Mouse (Mus musculus): ENCODE results near the gene Ctc1. TPM values are rescaled to one million over a fixed set of nuclear protein-coding genes. Genes with fewer than 3 reads are reported as not detected.
A peak's percentile ranks its signal among the peaks of the same experiment; 100 is the strongest.

The Ctc1 gene
- polyA plus RNA-seq, 1 experiment from 2014 or later = 82.4 TPM

- no peak for DNase-seq (ENCODE audit: low spot score)
- Histone ChIP-seq H3K4me3 (no peak overlapping the region), H3K9me3 (replicated peaks) (no peaks in the 10 kb centered on the region), H3K4me1 (peaks cover 16% of the 10 kb centered on the region), H3K36me3 (no peaks in the 10 kb centered on the region), H3K27me3 (ENCODE audit: low read depth, poor library complexity, severe bottlenecking) (no peaks in the 10 kb centered on the region), H3K27ac (replicated peaks) (no peak overlapping the region)
- WGBS = 87% methylated on average over 9 of the region's 9 CpGs
Observed at GRCm38 (mm10) chr11:69077316-69077715, 61.6 kb downstream of the Ctc1 start.

- Histone ChIP-seq H3K27ac (replicated peaks) (no peak overlapping the region), H3K9me3 (replicated peaks) (no peaks in the 10 kb centered on the region), H3K36me3 (no peaks in the 10 kb centered on the region), H3K27me3 (ENCODE audit: low read depth, poor library complexity, severe bottlenecking) (no peaks in the 10 kb centered on the region), H3K4me3 (no peak overlapping the region), H3K4me1 (peaks cover 10% of the 10 kb centered on the region)
- WGBS = 82% methylated on average over 6 of the region's 6 CpGs
- DNase-seq (ENCODE audit: low spot score) = no peak
Observed at GRCm38 (mm10) chr11:69078041-69078440, 62.3 kb downstream of the Ctc1 start.

GRCm38 (mm10) chr11:69078805-69079438 lies 63.2 kb downstream of the Ctc1 start:
- Histone ChIP-seq H3K27me3 (ENCODE audit: low read depth, poor library complexity, severe bottlenecking) (no peaks in the 10 kb centered on the region), H3K4me3 (no peak overlapping the region), H3K27ac (replicated peaks) (no peak overlapping the region), H3K36me3 (no peaks in the 10 kb centered on the region), H3K9me3 (replicated peaks) (no peaks in the 10 kb centered on the region), H3K4me1 (peaks cover 10% of the 10 kb centered on the region)
- 91% methylated on average over 5 of the region's 5 CpGs for WGBS
- DNase-seq (ENCODE audit: low spot score) = no peak

GRCm38 (mm10) chr11:69080102-69080854 lies 64.6 kb downstream of the Ctc1 start:
- DNase-seq (ENCODE audit: low spot score) = no peak
- 89% methylated on average over 15 of the region's 15 CpGs for WGBS
- no peaks in the 10 kb centered on the region for H3K4me1 ChIP-seq

GRCm38 (mm10) chr11:69080855-69081222 lies 65.1 kb downstream of the Ctc1 start:
- no peaks in the 10 kb centered on the region for H3K36me3 ChIP-seq
- H3K4me3 ChIP-seq = no peak overlapping the region
- no peak for DNase-seq (ENCODE audit: low spot score)
- 87% methylated on average over 8 of the region's 8 CpGs for WGBS
- H3K27me3 ChIP-seq (ENCODE audit: low read depth, poor library complexity, severe bottlenecking) = no peaks in the 10 kb centered on the region
- H3K4me1 ChIP-seq = no peaks in the 10 kb centered on the region; the same call in 1 of the 2 replicates
- no peak overlapping the region for H3K27ac ChIP-seq (replicated peaks)
- no peaks in the 10 kb centered on the region for H3K9me3 ChIP-seq (replicated peaks)

More at GRCm38 (mm10) chr11:69080102-69080854, 64.6 kb downstream of the Ctc1 start:
- Histone ChIP-seq H3K27me3 (ENCODE audit: low read depth, poor library complexity, severe bottlenecking) (no peaks in the 10 kb centered on the region), H3K4me3 (no peak overlapping the region), H3K36me3 (no peaks in the 10 kb centered on the region), H3K9me3 (replicated peaks) (no peaks in the 10 kb centered on the region), H3K27ac (replicated peaks) (no peak overlapping the region)

DNA sequence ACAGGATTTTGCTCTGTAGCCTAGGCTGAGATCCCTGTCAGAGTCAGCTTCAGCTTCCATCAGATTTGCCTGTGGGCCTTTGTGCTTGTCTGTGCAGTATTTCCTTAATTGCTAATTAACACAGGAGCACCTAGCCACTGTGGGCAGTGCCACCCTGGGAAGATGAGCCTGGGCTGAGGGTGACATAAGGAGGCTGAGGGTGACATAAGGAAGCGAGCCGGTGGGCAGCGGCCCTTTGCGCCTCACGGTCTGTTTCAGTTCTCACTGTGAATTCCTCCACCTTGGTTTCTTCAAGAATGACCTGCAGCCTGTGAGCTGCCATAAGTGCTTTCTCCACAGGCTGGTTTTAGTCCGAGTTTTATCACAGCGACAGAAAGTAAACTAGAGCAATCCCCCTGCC lies 65.9 kb downstream of the Ctc1 start:
- H3K27me3 ChIP-seq (ENCODE audit: low read depth, poor library complexity, severe bottlenecking) = no peaks in the 10 kb centered on the region
- H3K4me1 ChIP-seq = no peaks in the 10 kb centered on the region; the same call in 1 of the 2 replicates
- no peaks in the 10 kb centered on the region for H3K9me3 ChIP-seq (replicated peaks)
- 93% methylated on average over 7 of the region's 7 CpGs for WGBS
- H3K27ac ChIP-seq (replicated peaks) = no peak overlapping the region
- H3K36me3 ChIP-seq = no peaks in the 10 kb centered on the region
- no peak for DNase-seq (ENCODE audit: low spot score)
- no peak overlapping the region for H3K4me3 ChIP-seq

- no peak overlapping the region for H3K27ac ChIP-seq (replicated peaks)
- H3K36me3 ChIP-seq = peaks cover 12% of the 10 kb centered on the region
- no peaks in the 10 kb centered on the region for H3K27me3 ChIP-seq (ENCODE audit: low read depth, poor library complexity, severe bottlenecking)
- H3K9me3 ChIP-seq (replicated peaks) = no peaks in the 10 kb centered on the region
- peaks cover 38% of the 10 kb centered on the region for H3K4me1 ChIP-seq
- no peak for DNase-seq (ENCODE audit: low spot score)
- 63% methylated on average over 6 of the region's 6 CpGs for WGBS
- no peak overlapping the region for H3K4me3 ChIP-seq
Observed at GRCm38 (mm10) chr11:69085608-69086007, 69.9 kb downstream of the Ctc1 start.

Small RNA genes lying within 50 kb of the gene (microRNA-seq; reads per million reads assigned to microRNA genes)
- gene Mir3062 = 11.4 reads per million, percentile 23 among the genes with 10 or more reads in this experiment

Other genes with a start within 250 kb of the Ctc1 start
- 55.2 and 60.3 TPM in 2 replicates for gene Ndel1, start 144.1 kb upstream of the Ctc1 start, polyA plus RNA-seq (2016; fragmentation: Nextera tagmentation; extraction: Ambion mirVana)
- 0.04 and 0.05 TPM in 2 replicates for gene Rnf222, start 127.4 kb upstream of the Ctc1 start, polyA plus RNA-seq (2016; fragmentation: Nextera tagmentation; extraction: Ambion mirVana)
- 856 and 1,017 TPM in 2 replicates for gene Rpl26, start 114.3 kb upstream of the Ctc1 start, polyA plus RNA-seq (2016; fragmentation: Nextera tagmentation; extraction: Ambion mirVana)
- not detected in 2 replicates for gene Odf4, start 88.8 kb upstream of the Ctc1 start, polyA plus RNA-seq (2016; fragmentation: Nextera tagmentation; extraction: Ambion mirVana)
- gene Arhgef15, start 58.4 kb upstream of the Ctc1 start, polyA plus RNA-seq (2016; fragmentation: Nextera tagmentation; extraction: Ambion mirVana) = 6.4 and 6.6 TPM in 2 replicates
- gene Slc25a35, start 47.8 kb upstream of the Ctc1 start, polyA plus RNA-seq (2016; fragmentation: Nextera tagmentation; extraction: Ambion mirVana) = 2.0 and 2.1 TPM in 2 replicates
- 68.4 and 84.6 TPM in 2 replicates for gene Rangrf, start 40.7 kb upstream of the Ctc1 start, polyA plus RNA-seq (2016; fragmentation: Nextera tagmentation; extraction: Ambion mirVana)
- gene Pfas, start 7.5 kb upstream of the Ctc1 start, polyA plus RNA-seq (2016; fragmentation: Nextera tagmentation; extraction: Ambion mirVana) = 57.8 and 59.2 TPM in 2 replicates
- 218 and 239 TPM in 2 replicates for gene Aurkb, start 29.7 kb downstream of the Ctc1 start, polyA plus RNA-seq (2016; fragmentation: Nextera tagmentation; extraction: Ambion mirVana)
- 6.9 and 8.7 TPM in 2 replicates for gene Borcs6, start 43.8 kb downstream of the Ctc1 start, polyA plus RNA-seq (2016; fragmentation: Nextera tagmentation; extraction: Ambion mirVana)
- 63.4 and 64.8 TPM in 2 replicates for gene Tmem107, start 54.9 kb downstream of the Ctc1 start, polyA plus RNA-seq (2016; fragmentation: Nextera tagmentation; extraction: Ambion mirVana)
- gene Vamp2, start 72.6 kb downstream of the Ctc1 start, polyA plus RNA-seq (2016; fragmentation: Nextera tagmentation; extraction: Ambion mirVana) = 63.1 and 90.1 TPM in 2 replicates
- 6.8 and 7.6 TPM in 2 replicates for gene Per1, start 79.3 kb downstream of the Ctc1 start, polyA plus RNA-seq (2016; fragmentation: Nextera tagmentation; extraction: Ambion mirVana)
- 0.07 and 0.09 TPM in 2 replicates for gene Hes7, start 104.5 kb downstream of the Ctc1 start, polyA plus RNA-seq (2016; fragmentation: Nextera tagmentation; extraction: Ambion mirVana)
- 0.07 and 0.14 TPM in 2 replicates for gene 9130213A22Rik, start 106.7 kb downstream of the Ctc1 start, polyA plus RNA-seq (2016; fragmentation: Nextera tagmentation; extraction: Ambion mirVana)
- gene Aloxe3, start 110.0 kb downstream of the Ctc1 start, polyA plus RNA-seq (2016; fragmentation: Nextera tagmentation; extraction: Ambion mirVana) = 0.17 and 0.25 TPM in 2 replicates
- not detected in 2 replicates for gene Alox12b, start 141.1 kb downstream of the Ctc1 start, polyA plus RNA-seq (2016; fragmentation: Nextera tagmentation; extraction: Ambion mirVana)
- 0.04 and 0.06 TPM in 2 replicates for gene Alox8, start 181.9 kb downstream of the Ctc1 start, polyA plus RNA-seq (2016; fragmentation: Nextera tagmentation; extraction: Ambion mirVana)
- gene Gucy2e, start 221.1 kb downstream of the Ctc1 start, polyA plus RNA-seq (2016; fragmentation: Nextera tagmentation; extraction: Ambion mirVana) = 0.06 and 0.20 TPM in 2 replicates

All from midbrain, embryonic 10.5 days (tissue).